Mouse (Mus musculus) mouse embryonic stem cell (cell line): ENCODE data around the gene Rab44.
"Not testable (repeated sequence)": the region's sequence is repeated elsewhere in the genome, so short reads cannot be mapped to it uniquely, and the experiment has no call there.

Experiments used
- in situ Hi-C, 2 experiments: fragments of 300-500 bp; cut with MboI; formaldehyde crosslinking; loops; 1 replicate in 1 of 2; 3 replicates in 1 of 2; pipeline ENCODE4 v1.14.3; 2019 to 2020; ENCODE audit warnings: low sequenced_read_pairs in 2 of 2, low pct_unique_long_range_greater_than_20kb in 1 of 2, mixed read lengths in 1 of 2; ENCODE audit not compliant: unreplicated experiment in 1 of 2

The Rab44 gene

GRCm38 (mm10) chr17:29085266-29085665 is 28.7 kb upstream of the Rab44 start:
- in situ Hi-C loops, result no loop called here

GRCm38 (mm10) chr17:29086916-29087315 is 27.0 kb upstream of the Rab44 start:
- in situ Hi-C loops, result no loop called here

GRCm38 (mm10) chr17:29090776-29091175 is 23.2 kb upstream of the Rab44 start, which contains the start of gene Cdkn1a:
Gene Cdkn1a, plus strand, starts transcription at chr17:29090976.
- in situ Hi-C loops, result loop anchor here (5.0 kb wide), 2 partner anchors 38 to 43 kb away; no protein-coding TSS in a partner anchor

- in situ Hi-C loops, result loop anchor here (5.0 kb wide), 2 partner anchors 39 to 44 kb away; no protein-coding TSS in a partner anchor
Observed at GRCm38 (mm10) chr17:29091348-29091944, 22.5 kb upstream of the Rab44 start.

- in situ Hi-C loops, result loop anchor here (5.0 kb wide), 2 partner anchors 40 to 45 kb away; no protein-coding TSS in a partner anchor
Observed at GRCm38 (mm10) chr17:29092497-29092896, 21.4 kb upstream of the Rab44 start.

- in situ Hi-C loops, result loop anchor here (5.0 kb wide), 2 partner anchors 41 to 46 kb away; no protein-coding TSS in a partner anchor
Observed at GRCm38 (mm10) chr17:29093110-29093952, 20.6 kb upstream of the Rab44 start.

- in situ Hi-C loops, result loop anchor here (5.0 kb wide), 2 partner anchors 42 to 47 kb away; no protein-coding TSS in a partner anchor
Observed at GRCm38 (mm10) chr17:29093961-29094309, 20.0 kb upstream of the Rab44 start.

- in situ Hi-C loops, result loop anchor here (5.0 kb wide), 2 partner anchors 42 to 47 kb away; no protein-coding TSS in a partner anchor
Observed at GRCm38 (mm10) chr17:29094310-29095181, 19.4 kb upstream of the Rab44 start.

GRCm38 (mm10) chr17:29095201-29095733 is 18.7 kb upstream of the Rab44 start:
- in situ Hi-C loops, result no loop called here

GRCm38 (mm10) chr17:29096245-29096644 is 17.7 kb upstream of the Rab44 start:
- in situ Hi-C loops, result no loop called here

- in situ Hi-C loops, result no loop called here
Observed at GRCm38 (mm10) chr17:29096851-29097561, 16.9 kb upstream of the Rab44 start.

- in situ Hi-C loops, result no loop called here
Observed at GRCm38 (mm10) chr17:29098291-29098690, 15.7 kb upstream of the Rab44 start.

- in situ Hi-C loops, result no loop called here
Observed at GRCm38 (mm10) chr17:29099076-29099475, 14.9 kb upstream of the Rab44 start.

- in situ Hi-C loops, result no loop called here
Observed at GRCm38 (mm10) chr17:29100627-29101026, 13.3 kb upstream of the Rab44 start.

- in situ Hi-C loops, result not testable (repeated sequence)
Observed at GRCm38 (mm10) chr17:29110356-29110755, 3.6 kb upstream of the Rab44 start.

- in situ Hi-C loops, result no loop called here
Observed at GRCm38 (mm10) chr17:29111332-29111731, 2.6 kb upstream of the Rab44 start.

GRCm38 (mm10) chr17:29116023-29116422 is 2.1 kb downstream of the Rab44 start:
- in situ Hi-C loops, result no loop called here
